Mouse (Mus musculus) urinary bladder, postnatal 4 days (tissue): ENCODE results near the gene Asphd2.
A peak's percentile ranks its signal among the peaks of the same experiment; 100 is the strongest.
"Not testable (repeated sequence)": the region's sequence is repeated elsewhere in the genome, so short reads cannot be mapped to it uniquely, and the experiment has no call there.

Source experiments
- DNase-seq, 2 experiments: peaks; one replicate each; pipeline ENCODE4 v3.0.0; 2021 to 2022; ENCODE audit warnings: low spot score in 2 of 2

The Asphd2 gene

DNA sequence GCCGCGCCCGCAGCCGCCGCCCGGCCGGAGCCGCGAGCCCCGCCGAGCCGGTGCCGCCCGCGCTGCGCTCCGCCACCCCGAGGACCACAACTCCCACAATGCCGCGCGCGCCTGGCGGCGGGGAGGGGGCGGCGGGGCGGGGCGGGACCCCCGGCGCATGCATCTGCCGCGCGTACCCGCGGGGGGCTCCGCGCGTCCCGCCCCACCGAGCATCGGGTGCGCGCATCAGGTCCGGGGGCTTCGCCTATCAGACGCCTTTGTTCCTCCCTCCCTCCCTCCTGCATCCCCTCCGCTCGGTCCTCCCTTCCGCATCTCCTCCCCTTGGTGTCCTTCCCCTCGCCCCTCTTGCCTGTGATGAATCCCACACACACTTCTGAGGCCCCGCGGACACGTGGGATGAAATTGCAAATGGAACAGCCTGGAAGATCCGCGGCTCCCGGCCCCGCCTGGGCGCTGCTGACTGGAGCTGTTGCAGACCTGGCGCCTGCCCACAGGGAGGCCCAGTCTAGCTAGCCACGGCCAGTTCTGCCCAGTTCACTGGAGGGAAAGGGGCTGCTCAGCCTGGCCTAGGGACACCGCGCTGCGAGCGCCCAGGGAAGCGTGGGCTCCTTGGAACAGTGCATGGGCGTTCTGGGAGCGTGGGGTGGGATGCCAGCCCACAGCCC is at the start of gene Asphd2:
Gene Asphd2 (minus strand): TSS at position 88 of the 665 bp plus-strand sequence.
- DNase-seq, result peak in 1 of 2 experiments; percentile 52

DNA sequence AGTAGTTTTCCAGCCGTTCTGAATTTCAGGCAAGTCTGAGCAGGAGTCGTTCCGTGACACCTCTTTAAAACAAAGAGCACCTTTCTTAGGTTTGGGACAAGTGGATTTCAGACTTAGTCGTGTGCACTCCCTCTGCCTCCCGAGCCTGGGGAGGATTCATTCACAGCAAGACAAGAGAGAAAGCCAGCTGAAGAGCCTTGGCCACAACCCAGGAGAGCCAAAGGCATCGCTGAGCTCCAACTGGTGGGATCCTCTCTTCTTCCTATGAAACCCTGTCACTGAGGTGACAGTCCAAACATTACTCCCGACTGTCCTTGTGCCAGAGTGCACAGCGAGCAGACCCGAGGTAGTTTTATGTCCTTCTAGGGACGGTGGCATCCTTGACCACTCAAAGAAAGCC is 43.9 kb upstream of the Asphd2 start:
- DNase-seq, result no peak

DNA sequence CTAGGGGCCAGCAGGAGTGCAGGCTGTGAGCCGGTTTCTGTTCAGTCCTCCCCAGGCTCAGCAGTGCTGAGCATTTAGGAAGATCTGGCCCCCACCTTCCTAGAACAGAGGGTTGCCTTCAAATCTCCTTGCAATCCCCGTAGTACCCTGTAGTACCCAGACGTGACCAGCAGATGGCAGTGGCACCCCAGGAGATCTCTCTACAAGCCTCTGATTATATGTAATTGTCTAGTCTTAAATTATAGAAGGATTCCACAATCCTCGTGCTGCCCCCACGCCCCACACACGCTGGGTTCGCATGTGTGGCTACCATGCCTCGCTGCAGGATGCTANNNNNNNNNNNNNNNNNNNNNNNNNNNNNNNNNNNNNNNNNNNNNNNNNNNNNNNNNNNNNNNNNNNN is 38.3 kb upstream of the Asphd2 start:
- peak in 1 of 2 experiments; percentile 80 for DNase-seq

DNA sequence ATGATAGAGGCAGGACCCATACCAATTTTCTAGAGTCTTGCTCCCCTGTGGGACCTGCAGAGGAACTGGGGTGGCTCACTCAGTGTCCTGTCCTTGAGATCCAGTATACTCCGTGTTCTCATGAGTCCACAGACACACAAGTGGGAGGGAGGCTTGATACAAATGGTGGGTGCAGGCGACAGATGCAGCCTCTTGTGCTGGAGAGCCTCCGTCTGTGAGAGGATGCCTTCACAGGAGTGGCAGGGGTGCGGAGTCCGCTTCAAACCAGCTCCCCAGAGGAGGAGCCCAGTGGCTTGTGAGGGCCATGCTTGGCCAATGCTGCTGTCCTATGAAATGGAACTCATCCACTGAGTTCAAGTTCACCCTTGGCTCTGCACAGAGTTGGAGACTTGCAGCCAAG is 37.4 kb upstream of the Asphd2 start:
- no peak for DNase-seq

- no peak for DNase-seq
Measured at GRCm38 (mm10) chr5:112431120-112431775, 36.6 kb upstream of the Asphd2 start.

- no peak for DNase-seq
Measured at GRCm38 (mm10) chr5:112428944-112429343, 34.3 kb upstream of the Asphd2 start.

GRCm38 (mm10) chr5:112427283-112427682 is 32.6 kb upstream of the Asphd2 start:
- peak; percentile 43 to 82 for DNase-seq

GRCm38 (mm10) chr5:112426635-112427034 is 32.0 kb upstream of the Asphd2 start:
- no peak for DNase-seq

DNA sequence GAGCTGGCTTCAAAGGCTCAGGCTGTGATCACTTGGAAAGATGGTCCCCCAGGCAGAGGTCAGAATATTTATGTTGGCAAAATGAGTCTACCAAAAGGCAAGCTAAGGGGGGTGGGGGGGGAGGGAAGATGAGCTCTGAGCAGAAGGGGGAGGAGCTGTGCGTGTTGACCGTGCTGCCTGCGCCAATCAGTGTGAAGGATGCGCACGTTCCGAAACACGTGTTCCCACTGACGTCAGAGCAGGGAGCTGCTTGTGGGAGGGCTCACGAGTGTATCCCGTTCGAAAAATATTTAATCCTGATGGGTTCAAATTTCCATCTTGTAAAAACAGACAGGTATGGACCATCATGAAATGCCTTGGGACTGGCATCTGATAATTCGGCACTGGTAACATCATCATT is 24.9 kb upstream of the Asphd2 start:
- DNase-seq, result no peak

DNA sequence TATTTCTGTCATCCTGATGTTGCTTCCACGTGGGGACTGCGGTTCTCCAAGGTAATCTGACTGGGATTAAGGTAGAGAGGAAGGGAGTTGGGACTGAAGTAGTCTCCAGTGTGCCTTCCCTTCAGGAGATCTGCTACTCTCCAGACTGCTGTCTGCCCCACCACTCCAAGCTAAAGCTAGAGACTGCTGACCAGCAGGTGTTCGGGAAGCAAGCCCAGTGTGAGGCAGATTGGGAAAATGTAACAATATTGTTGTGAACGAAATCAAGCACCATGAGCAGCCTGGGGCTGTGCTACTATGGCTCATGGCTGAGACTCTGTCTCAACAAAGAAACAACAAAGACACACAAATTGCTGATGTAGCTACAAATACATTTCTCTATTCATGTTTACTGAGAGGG is 23.4 kb upstream of the Asphd2 start:
- no peak for DNase-seq

DNA sequence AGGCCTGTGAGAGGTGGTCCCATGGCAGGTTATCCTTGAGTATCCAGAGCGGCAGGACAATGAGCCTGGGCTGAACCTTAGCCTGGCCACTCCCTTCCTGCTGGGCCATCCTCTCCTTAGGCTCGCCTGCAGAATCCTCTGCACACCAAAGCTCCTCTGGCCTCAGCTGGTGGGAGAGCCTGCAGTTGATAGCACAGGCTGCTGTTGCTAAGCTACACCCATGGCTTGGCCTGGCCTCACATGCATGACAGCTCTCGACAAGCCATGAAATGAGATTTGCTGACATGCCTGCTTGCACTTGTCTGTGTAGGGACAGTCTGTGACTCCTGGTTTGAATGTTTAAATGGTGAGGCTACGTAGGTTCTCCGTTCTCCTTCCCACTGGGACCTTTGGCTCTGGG is 22.0 kb upstream of the Asphd2 start:
- no peak for DNase-seq

GRCm38 (mm10) chr5:112412781-112413180 is 18.1 kb upstream of the Asphd2 start:
- DNase-seq, result not testable (repeated sequence)

- DNase-seq, result no peak
Measured at GRCm38 (mm10) chr5:112411514-112412335, 17.1 kb upstream of the Asphd2 start.

DNA sequence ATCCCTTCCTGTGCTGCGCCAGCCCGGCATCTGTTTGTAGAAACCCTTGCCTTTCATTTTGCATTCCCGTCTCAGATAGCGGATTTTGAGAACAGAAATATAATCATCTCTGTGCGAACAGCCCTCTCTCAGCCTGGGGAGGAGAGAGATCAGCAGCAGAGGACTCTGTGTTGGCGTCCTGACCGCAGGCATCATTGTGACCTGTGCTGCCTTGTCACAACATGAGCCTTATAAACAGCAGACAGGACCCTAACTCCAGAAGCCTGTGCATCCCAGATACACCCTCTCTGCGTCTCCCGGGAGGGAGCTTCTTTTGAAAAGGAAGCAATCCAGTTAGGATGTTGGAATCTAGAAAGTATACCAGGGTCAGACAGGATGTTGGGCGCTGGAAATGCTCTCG is 16.4 kb upstream of the Asphd2 start:
- DNase-seq, result no peak

DNA sequence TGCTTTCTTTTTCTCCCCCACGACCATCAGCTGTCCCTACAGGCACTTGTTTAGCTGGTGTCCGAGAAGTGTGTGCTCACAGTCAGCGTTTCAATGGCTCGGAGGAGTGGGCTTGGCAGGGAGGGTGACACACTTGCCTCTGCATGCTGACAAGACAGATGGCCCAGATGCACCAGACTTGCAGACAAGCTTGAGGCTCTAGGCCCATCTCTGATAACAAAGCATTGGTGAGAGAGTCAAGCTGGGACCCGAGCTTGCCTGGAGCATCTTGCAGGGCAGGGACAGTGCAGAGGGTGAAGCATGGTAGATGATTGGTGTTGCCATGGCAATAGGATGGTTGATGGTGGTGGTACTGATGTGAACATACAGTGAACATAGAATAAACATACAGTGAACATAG is 14.6 kb upstream of the Asphd2 start:
- DNase-seq, result no peak

DNA sequence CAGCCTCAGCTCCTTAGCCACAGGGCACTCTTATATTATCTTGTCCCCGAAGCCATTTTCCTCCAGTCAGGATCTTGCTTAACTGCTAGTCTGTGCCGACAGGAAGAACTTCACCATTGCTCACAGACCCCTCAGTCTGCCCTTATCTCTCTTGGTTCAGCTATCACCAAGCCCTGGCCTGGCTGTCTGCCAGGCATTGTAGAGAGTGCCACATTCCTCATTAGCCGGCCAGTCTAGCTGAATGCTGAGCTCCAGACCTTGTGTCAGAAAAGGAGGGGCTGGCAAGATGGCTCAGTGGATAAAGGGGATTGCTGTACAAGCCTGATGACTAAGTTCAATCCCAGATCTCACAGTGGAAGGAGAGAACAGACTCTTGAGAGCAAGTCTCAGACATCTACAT is 11.4 kb upstream of the Asphd2 start:
- DNase-seq, result no peak

DNA sequence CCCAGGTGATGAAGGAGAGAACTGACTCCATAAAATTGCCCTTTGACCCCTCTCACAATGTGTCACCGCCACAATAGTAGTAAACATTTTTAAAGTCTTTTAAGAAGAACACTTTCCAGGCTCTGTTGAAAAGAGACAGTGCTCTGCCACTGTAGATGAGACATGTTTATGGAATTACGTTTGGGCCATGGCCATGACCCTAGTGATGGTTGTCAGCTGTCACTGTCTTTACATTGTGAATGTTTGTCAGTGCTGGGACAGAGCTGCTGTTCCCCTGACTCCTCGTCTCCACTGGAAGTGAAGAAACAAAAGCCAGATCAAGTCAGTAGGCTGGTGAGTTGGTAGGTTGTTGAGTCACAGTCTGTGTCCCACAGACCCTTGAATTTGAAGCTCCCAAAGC is 7.8 kb upstream of the Asphd2 start:
- no peak for DNase-seq

GRCm38 (mm10) chr5:112399284-112399683 is 4.6 kb upstream of the Asphd2 start:
- DNase-seq, result no peak

DNA sequence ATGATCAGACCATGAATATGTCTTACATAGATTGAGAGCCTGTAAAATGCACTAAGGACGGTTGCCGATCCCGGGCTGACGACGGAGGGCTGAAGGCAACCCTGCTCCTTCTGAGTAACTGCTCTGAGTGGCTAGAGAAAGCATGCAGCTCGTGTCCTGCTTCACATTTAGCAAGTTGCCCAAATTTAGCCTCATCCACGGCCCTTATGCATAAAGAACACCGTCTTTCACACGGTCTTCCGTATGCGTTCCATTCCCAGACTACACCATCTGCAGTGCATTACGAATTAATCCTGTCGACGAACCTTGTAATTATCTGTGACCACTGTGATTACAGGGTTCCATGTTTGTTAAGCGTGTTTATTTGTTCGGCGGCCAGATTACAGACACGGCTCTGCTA is 1.4 kb upstream of the Asphd2 start:
- no peak for DNase-seq

DNA sequence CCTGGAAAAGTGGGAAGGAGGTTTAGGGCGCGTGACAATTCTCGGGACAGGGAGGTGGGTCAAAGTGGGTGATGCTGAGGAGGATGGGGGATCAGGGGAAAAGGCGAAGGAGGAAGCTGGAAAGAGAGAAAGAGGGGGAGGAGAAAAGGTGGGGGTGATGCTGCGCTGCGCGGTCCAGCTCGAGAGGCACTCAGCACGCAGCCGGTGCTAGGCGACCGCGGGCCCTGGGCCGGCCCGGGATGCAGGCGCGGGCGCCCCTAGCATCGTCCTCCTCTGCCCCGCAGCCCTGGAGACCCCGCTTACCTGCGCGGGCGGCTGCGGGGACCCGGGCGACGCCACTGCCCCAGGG is 277 bp downstream of the Asphd2 start:
- DNase-seq, result no peak

- DNase-seq, result no peak
Measured at GRCm38 (mm10) chr5:112393741-112394414, 788 bp downstream of the Asphd2 start.

DNA sequence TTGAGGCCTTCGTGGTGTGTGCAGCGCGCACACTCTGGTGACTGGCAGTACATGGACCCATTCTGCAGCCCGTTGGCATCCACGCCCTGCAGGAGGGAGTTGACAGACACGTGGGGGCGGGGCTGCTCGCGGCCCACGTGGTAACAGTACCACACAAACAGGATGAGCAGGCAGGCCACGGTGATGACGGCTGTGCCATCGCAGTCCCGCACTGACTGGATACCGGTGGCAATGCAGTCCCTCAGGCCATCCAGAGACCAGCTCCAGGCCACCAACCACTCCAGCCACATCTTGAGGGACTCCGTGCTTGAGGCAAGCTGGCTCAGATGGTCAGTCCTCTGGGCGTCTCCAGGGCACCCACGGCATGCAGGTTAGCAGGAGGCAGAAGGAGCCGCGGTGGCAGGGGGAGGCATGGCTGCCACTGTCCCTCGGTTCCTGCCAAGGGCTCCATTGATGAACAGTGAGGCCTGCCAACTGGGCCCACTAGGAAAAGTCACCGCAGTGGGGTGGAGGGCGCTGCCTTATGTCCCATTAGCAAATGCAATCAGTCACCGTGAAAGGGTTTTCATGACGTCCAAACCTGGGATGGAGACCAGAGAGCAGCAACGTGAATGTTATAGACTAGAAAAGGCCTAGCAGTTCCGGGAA is 2.9 kb downstream of the Asphd2 start:
- no peak for DNase-seq
